Mouse (Mus musculus) midbrain, embryonic 13.5 days (tissue): ENCODE results near the gene Cd164. TPM values are rescaled to one million over a fixed set of nuclear protein-coding genes. Genes with fewer than 3 reads are reported as not detected.

Experiments
- ATAC-seq: fragments of 200-750 bp; cut with Nextera tagmentation; 2 replicates; pipeline ENCODE4 v1.8.0; 2017; ENCODE audit warnings: mild to moderate bottlenecking, moderate TSS enrichment, moderate library complexity
- H3K27ac ChIP-seq: fragments of 300-500 bp; sonication (generic); 2 replicates; pipeline ENCODE4 v1.5.1; 2015; ENCODE audit warnings: inconsistent platforms, mild to moderate bottlenecking, moderate library complexity
- H3K27me3 ChIP-seq: fragments of 300-500 bp; sonication (generic); 2 replicates; pipeline ENCODE4 v1.6.1; 2015; ENCODE audit warnings: mild to moderate bottlenecking, inconsistent platforms
- H3K36me3 ChIP-seq: fragments of 300-500 bp; sonication (generic); 2 replicates; pipeline ENCODE4 v1.6.1; 2015; ENCODE audit warnings: mild to moderate bottlenecking, inconsistent platforms
- H3K4me1 ChIP-seq: fragments of 300-500 bp; sonication (generic); replicated peaks from 2 replicates; pipeline ENCODE4 v1.6.1; 2015; ENCODE audit warnings: inconsistent platforms
- H3K4me2 ChIP-seq: fragments of 300-500 bp; sonication (generic); replicated peaks from 2 replicates; pipeline ENCODE4 v1.6.1; 2015; ENCODE audit warnings: moderate library complexity, mild to moderate bottlenecking, inconsistent platforms
- H3K4me3 ChIP-seq: fragments of 300-500 bp; sonication (generic); replicated peaks from 2 replicates; pipeline ENCODE4 v1.5.1; 2015; ENCODE audit warnings: mild to moderate bottlenecking, inconsistent platforms
- H3K9ac ChIP-seq: fragments of 300-500 bp; sonication (generic); replicated peaks from 2 replicates; pipeline ENCODE4 v1.6.1; 2015; ENCODE audit warnings: mild to moderate bottlenecking, inconsistent platforms
- H3K9me3 ChIP-seq: fragments of 300-500 bp; sonication (generic); 2 replicates; pipeline ENCODE4 v1.6.1; 2016; ENCODE audit warnings: mild to moderate bottlenecking, inconsistent platforms
- WGBS: fragments of 180-500 bp; shearing (Covaris S2); methylation state at CpG from one replicate; pipeline ENCODE4 v1.1.7; 2015; 5-methylcytosine and 5-hydroxymethylcytosine counted together
- polyA plus RNA-seq: library from polyadenylated mRNA; unstranded; fragments of >200 nt; fragmentation: Nextera tagmentation; extraction: Ambion mirVana; gene quantifications from 2 replicates; pipeline ENCODE4 v1.2.1, GENCODE M21; 2015

Cd164 gene
- polyA plus RNA-seq, 1 experiment from 2014 or later, result 56.5 TPM

DNA sequence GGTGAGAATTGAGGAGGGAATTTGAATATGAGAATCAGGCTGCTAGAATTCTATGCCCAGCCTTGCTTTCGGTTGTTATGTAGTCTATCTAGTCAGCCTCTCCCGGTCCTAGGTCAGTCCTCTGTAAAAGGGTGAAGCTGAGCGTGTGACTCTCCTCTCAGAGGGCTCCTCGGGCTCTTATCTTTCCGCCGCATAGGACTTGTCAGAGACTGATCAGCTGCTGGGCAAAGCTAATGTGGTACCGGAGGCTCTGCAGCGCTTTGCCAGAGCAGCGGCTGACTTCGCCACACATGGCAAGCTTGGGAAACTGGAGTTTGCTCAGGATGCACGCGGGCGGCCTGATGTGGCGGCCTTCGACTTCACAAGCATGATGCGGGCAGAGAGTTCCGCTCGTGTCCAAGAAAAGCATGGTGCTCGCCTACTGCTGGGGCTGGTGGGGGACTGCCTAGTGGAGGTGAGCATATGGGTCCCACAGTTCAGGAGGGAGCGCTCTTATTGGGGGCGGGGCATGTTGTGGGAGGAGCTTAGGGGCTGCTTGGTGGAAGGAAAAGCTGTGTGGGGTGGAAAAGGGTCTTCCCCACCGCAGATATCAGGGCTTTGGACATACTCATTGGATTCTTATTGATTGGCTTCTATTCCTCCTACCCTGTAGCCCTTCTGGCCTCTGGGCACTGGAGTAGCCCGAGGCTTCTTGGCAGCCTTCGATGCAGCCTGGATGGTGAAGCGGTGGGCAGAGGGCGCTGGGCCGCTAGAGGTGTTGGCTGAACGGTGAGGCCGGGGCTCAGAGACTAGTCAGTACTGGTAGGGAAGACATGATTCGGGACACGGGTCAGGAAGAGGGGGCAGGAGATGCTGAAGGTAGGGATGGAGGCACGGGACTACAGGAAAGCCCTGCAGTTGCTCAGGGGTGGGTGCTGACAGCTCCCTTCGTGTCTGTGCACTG is 38.0 kb upstream of the Cd164 start:
- Histone ChIP-seq H3K4me2 (no peak overlapping the region), H3K27ac (no peak overlapping the region), H3K36me3 (peaks cover 67% of the 10 kb centered on the region), H3K9me3 (no peaks in the 10 kb centered on the region), H3K9ac (no peak overlapping the region), H3K4me3 (no peak overlapping the region), H3K4me1 (peaks cover 21% of the 10 kb centered on the region), H3K27me3 (no peaks in the 10 kb centered on the region)
- WGBS, result 76% methylated on average over 33 of the region's 33 CpGs
- ATAC-seq, result no peak

- no peak overlapping the region for H3K4me3 ChIP-seq
- no peak for ATAC-seq
Measured at GRCm38 (mm10) chr10:41482446-41482845, 36.8 kb upstream of the Cd164 start.

DNA sequence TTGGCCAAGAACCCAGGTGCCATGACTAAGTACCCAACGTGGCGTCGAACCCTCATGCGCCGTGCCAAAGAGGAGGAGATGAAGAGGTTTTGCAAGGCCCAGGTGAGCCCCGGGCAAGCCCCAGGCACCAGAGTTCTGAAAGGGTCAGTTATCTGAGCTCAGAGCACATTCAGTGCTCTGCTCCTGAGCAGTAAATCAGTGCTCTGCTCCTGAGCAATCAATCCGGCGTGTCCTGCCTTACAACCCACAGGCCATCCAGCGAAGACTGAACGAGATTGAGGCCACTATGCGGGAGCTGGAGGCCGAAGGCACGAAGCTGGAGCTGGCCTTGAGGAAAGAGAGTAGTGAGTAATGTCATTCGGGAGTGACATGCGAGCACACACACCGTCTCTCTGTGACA is 33.4 kb upstream of the Cd164 start:
- no peaks in the 10 kb centered on the region for H3K9me3 ChIP-seq
- H3K27ac ChIP-seq, result no peak overlapping the region
- H3K36me3 ChIP-seq, result peaks cover 69% of the 10 kb centered on the region
- H3K4me3 ChIP-seq, result no peak overlapping the region
- H3K4me2 ChIP-seq, result no peak overlapping the region
- no peak overlapping the region for H3K9ac ChIP-seq
- peaks cover 36% of the 10 kb centered on the region for H3K4me1 ChIP-seq
- 93% methylated on average over 16 of the region's 16 CpGs for WGBS
- H3K27me3 ChIP-seq, result no peaks in the 10 kb centered on the region
- no peak for ATAC-seq

More at GRCm38 (mm10) chr10:41482446-41482845, 36.8 kb upstream of the Cd164 start:
- no peaks in the 10 kb centered on the region for H3K9me3 ChIP-seq
- no peaks in the 10 kb centered on the region for H3K27me3 ChIP-seq
- no peak overlapping the region for H3K27ac ChIP-seq
- H3K4me2 ChIP-seq, result no peak overlapping the region
- WGBS, result 85% methylated on average over 7 of the region's 7 CpGs
- 0 out of 2 replicates have a peak overlapping the region, but pooled peaks have one; percentile 23 for H3K9ac ChIP-seq
- peaks cover 78% of the 10 kb centered on the region for H3K36me3 ChIP-seq
- peaks cover 21% of the 10 kb centered on the region for H3K4me1 ChIP-seq

DNA sequence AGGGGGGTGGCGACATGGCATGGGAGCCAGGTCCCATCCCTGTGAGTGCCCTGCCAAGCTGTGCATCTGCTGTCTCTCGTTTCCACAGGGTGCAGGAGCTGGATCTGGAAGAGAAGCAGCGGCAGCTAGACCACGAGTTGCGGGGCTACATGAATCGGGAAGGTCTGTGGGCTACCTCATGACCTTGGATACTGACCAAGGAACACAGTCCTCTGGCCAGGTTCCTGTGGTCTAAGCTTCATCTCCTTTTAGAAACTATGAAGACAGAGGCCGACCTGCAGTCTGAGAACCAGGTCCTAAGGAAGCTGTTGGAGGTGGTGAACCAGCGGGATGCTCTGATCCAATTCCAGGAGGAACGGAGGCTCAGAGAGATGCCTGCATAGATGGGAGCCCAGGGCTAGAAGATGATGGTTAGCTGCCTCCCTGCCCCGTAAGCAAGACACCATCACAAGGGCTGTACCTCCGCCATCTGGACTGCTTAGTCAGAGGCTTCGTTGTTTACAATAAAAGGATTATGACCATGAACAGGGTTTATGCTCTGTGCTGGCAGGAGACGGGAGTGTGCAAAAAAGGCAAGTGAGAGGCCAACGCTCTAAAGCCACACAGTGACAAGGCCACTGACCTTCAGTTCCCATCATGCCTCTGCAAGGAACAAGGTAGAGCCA is 32.6 kb upstream of the Cd164 start:
- WGBS, result 77% methylated on average over 14 of the region's 14 CpGs
- no peak overlapping the region; the same call in 1 of the 2 replicates for H3K27ac ChIP-seq
- no peak for ATAC-seq
- peaks cover 39% of the 10 kb centered on the region for H3K4me1 ChIP-seq
- peaks cover 62% of the 10 kb centered on the region for H3K36me3 ChIP-seq
- no peak overlapping the region for H3K9ac ChIP-seq
- no peak overlapping the region for H3K4me3 ChIP-seq
- no peaks in the 10 kb centered on the region for H3K9me3 ChIP-seq
- 0 out of 2 replicates have a peak, but pooled peaks cover 3% of the 10 kb centered on the region for H3K27me3 ChIP-seq
- no peak overlapping the region for H3K4me2 ChIP-seq

- Histone ChIP-seq H3K9ac (peak overlapping the region; percentile 58; the same call in 1 of the 2 replicates), H3K27me3 (0 out of 2 replicates have a peak, but pooled peaks cover 3% of the 10 kb centered on the region), H3K4me3 (peak overlapping the region; percentile 66), H3K9me3 (no peaks in the 10 kb centered on the region), H3K4me1 (peaks cover 39% of the 10 kb centered on the region), H3K36me3 (peaks cover 40% of the 10 kb centered on the region), H3K4me2 (peak overlapping the region; percentile 85), H3K27ac (no peak overlapping the region)
- WGBS, result 58% methylated on average over 7 of the region's 7 CpGs
- no peak for ATAC-seq
Measured at GRCm38 (mm10) chr10:41488877-41489276, 30.3 kb upstream of the Cd164 start.

GRCm38 (mm10) chr10:41489294-41489693 is 29.9 kb upstream of the Cd164 start:
- peak; percentile 16; the same call in 1 of the 2 replicates for ATAC-seq
- WGBS, result 36% methylated on average over 8 of the region's 8 CpGs
- peaks cover 39% of the 10 kb centered on the region for H3K4me1 ChIP-seq
- peaks cover 36% of the 10 kb centered on the region for H3K36me3 ChIP-seq
- H3K27ac ChIP-seq, result no peak overlapping the region
- H3K4me2 ChIP-seq, result peak overlapping the region; percentile 85
- H3K4me3 ChIP-seq, result peak overlapping the region; percentile 66
- 0 out of 2 replicates have a peak, but pooled peaks cover 3% of the 10 kb centered on the region for H3K27me3 ChIP-seq
- H3K9me3 ChIP-seq, result no peaks in the 10 kb centered on the region
- H3K9ac ChIP-seq, result peak overlapping the region; percentile 58

GRCm38 (mm10) chr10:41489708-41490517 is 29.3 kb upstream of the Cd164 start, which contains the start of the genes Smpd2 and Ppil6:
Smpd2 (minus strand) TSS chr10:41490369.
Ppil6 (plus strand) TSS chr10:41490439.
- Histone ChIP-seq H3K27ac (no peak within 1 kb of the TSS), H3K9me3 (no peaks in the 10 kb centered on the region), H3K27me3 (0 out of 2 replicates have a peak, but pooled peaks cover 3% of the 10 kb centered on the region), H3K9ac (peak within 1 kb of the TSS; percentile 72), H3K4me3 (peak within 1 kb of the TSS; percentile 66), H3K36me3 (peaks cover 30% of the 10 kb centered on the region), H3K4me1 (peaks cover 39% of the 10 kb centered on the region), H3K4me2 (peak within 1 kb of the TSS; percentile 85)
- under 1% methylated on average over 50 of the region's 50 CpGs for WGBS
- ATAC-seq, result peak; percentile 95

DNA sequence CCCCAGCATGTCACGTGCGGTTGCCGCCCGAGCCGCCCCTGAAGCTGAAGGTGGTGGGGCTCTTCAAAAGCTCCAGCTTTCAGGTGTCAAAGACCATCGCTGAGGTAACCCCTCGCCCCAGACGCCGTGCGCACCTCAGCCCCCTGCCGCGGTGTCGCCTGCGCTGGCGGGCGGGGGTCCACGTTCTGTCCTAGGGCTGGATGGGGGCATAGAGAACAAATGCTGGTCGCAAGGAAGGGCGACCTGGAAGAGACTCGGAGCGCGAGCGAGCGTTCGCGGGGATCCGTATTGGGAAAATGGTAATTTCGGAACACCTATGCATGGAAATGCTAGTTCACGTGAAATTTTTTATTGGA is 28.7 kb upstream of the Cd164 start:
- peak overlapping the region; percentile 66 for H3K4me3 ChIP-seq
- peak overlapping the region; percentile 72 for H3K9ac ChIP-seq
- H3K36me3 ChIP-seq, result peaks cover 24% of the 10 kb centered on the region
- no peaks in the 10 kb centered on the region for H3K9me3 ChIP-seq
- under 1% methylated on average over 29 of the region's 29 CpGs for whole genome bisulfite sequencing
- H3K4me1 ChIP-seq, result peaks cover 39% of the 10 kb centered on the region
- peak overlapping the region; percentile 85 for H3K4me2 ChIP-seq
- ATAC-seq, result peak; percentile 81
- H3K27ac ChIP-seq, result no peak overlapping the region
- H3K27me3 ChIP-seq, result 0 out of 2 replicates have a peak, but pooled peaks cover 3% of the 10 kb centered on the region

- WGBS, result 64% methylated on average over 4 of the region's 4 CpGs
- H3K4me3 ChIP-seq, result no peak overlapping the region
- peaks cover 18% of the 10 kb centered on the region for H3K36me3 ChIP-seq
- H3K27me3 ChIP-seq, result 0 out of 2 replicates have a peak, but pooled peaks cover 3% of the 10 kb centered on the region
- H3K4me1 ChIP-seq, result peaks cover 39% of the 10 kb centered on the region
- H3K27ac ChIP-seq, result no peak overlapping the region
- no peaks in the 10 kb centered on the region for H3K9me3 ChIP-seq
- no peak for ATAC-seq
- no peak overlapping the region for H3K9ac ChIP-seq
- peak overlapping the region; percentile 85 for H3K4me2 ChIP-seq
Measured at GRCm38 (mm10) chr10:41491111-41491510, 28.1 kb upstream of the Cd164 start.

DNA sequence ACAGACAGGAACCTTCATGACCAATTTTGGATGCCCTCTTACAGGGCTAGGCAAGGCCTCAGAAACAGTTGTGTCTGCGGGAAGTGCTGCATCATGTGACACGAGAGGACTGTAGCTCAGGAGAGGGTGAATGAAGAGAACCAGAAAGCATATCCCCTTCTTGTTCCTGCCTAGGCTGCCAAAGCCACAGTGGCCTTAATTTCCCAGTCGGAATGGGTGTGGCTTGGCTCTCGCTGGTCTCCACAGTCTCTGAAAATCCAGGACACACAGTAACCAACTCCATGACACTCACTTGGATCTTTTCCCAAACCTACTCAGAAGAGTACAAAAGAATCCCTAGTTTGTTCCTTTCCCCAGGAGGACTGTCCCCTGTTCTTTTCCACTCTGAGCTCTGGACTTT is 18.3 kb upstream of the Cd164 start:
- H3K4me3 ChIP-seq, result no peak overlapping the region
- no peaks in the 10 kb centered on the region for H3K36me3 ChIP-seq
- no peaks in the 10 kb centered on the region for H3K27me3 ChIP-seq
- no peaks in the 10 kb centered on the region for H3K4me1 ChIP-seq
- H3K9me3 ChIP-seq, result no peaks in the 10 kb centered on the region
- no peak overlapping the region for H3K9ac ChIP-seq
- H3K4me2 ChIP-seq, result no peak overlapping the region
- 76% methylated on average over 4 of the region's 4 CpGs for WGBS
- H3K27ac ChIP-seq, result no peak overlapping the region
- ATAC-seq, result no peak

- no peak overlapping the region for H3K4me3 ChIP-seq
- ATAC-seq, result peak; percentile 34; the same call in 1 of the 2 replicates
- no peaks in the 10 kb centered on the region for H3K4me1 ChIP-seq
- 93% methylated on average over 1 of the region's 1 CpGs for WGBS
- H3K9ac ChIP-seq, result no peak overlapping the region
- H3K27ac ChIP-seq, result no peak overlapping the region
- no peaks in the 10 kb centered on the region for H3K9me3 ChIP-seq
- no peaks in the 10 kb centered on the region for H3K27me3 ChIP-seq
- no peak overlapping the region for H3K4me2 ChIP-seq
- H3K36me3 ChIP-seq, result no peaks in the 10 kb centered on the region
Measured at GRCm38 (mm10) chr10:41504996-41505395, 14.2 kb upstream of the Cd164 start.
